Mouse (Mus musculus) lung, adult 2 months (tissue): ENCODE measurements around the gene Ccdc69.

Experiments
- CTCF ChIP-seq: fragments of 200-500 bp; IDR thresholded peaks from 2 replicates; pipeline ENCODE4 v1.5.1; 2011; ENCODE audit warnings: mild to moderate bottlenecking, low read length, control low read depth; ENCODE audit not compliant: insufficient read depth
- POLR2A ChIP-seq: fragments of 200-500 bp; IDR thresholded peaks from 2 replicates; pipeline ENCODE4 v1.6.1; 2011; ENCODE audit warnings: low read depth, mild to moderate bottlenecking, control low read depth, low read length, borderline replicate concordance; ENCODE audit errors: extremely low read depth

GRCm38 (mm10) chr11:55036601-55037000, 41.3 kb downstream of the Ccdc69 start:
- TF ChIP-seq POLR2A (no peak), CTCF (no peak)
